ENCODE assay signal across 8 mouse cellular contexts in genomic region chr17:35002153-35002865, GRCm38 (mm10). TPM values are rescaled to one million over a fixed set of nuclear protein-coding genes. Genes with fewer than 3 reads are reported as not detected.
DNase-seq lines count a peak whose midpoint lies in the region; ATAC-seq lines count a peak whose summit lies in the region.

No protein-coding gene starts in this region.

- no peak for ATAC-seq in intestine, embryonic 14.5 days (replicated peaks; ENCODE audit: low FRiP score, low TSS enrichment, low read depth)

- 7% methylated on average over 12 of the region's 12 CpGs for WGBS in intestine, embryonic 14.5 days

- H3K4me3 ChIP-seq in intestine, embryonic 14.5 days (ENCODE audit: low read depth, low read length): peak overlapping the region; percentile 87

- H3K27ac ChIP-seq in intestine, embryonic 14.5 days (ENCODE audit: low read depth): peak overlapping the region; percentile 92; the same call in 1 of the 2 replicates

- H3K36me3 ChIP-seq in intestine, embryonic 14.5 days (ENCODE audit: control insufficient read depth, insufficient read depth, low read length): peaks cover 45% of the 10 kb centered on the region

- H3K4me2 ChIP-seq in intestine, embryonic 14.5 days (ENCODE audit: low read length): peak overlapping the region; percentile 90

- peak; percentile 40 for DNase-seq in cerebellum, adult 9-11 months
- no peak for DNase-seq in cerebellum, adult 18-20 months
- DNase-seq in thymus, postnatal 25 days: peak; percentile 26
- no peak for DNase-seq in thymus, postnatal 14 days
- DNase-seq in intestine, embryonic 14.5 days (ENCODE audit: low spot score): no peak
- DNase-seq in naive thymus-derived CD4-positive, alpha-beta T cell, adult 2 months (ENCODE audit: low read depth): peak; percentile 42
- no peak for DNase-seq in retina, postnatal 1 day
- DNase-seq in frontal cortex, postnatal 14 days (ENCODE audit: low spot score in 2 of 2): no peak

- no peaks in the 10 kb centered on the region for H3K27me3 ChIP-seq in intestine, embryonic 14.5 days (replicated peaks; ENCODE audit: control insufficient read depth, insufficient read depth, low read length)

- H3K9me3 ChIP-seq in intestine, embryonic 14.5 days (ENCODE audit: control insufficient read depth, low read length): no peaks in the 10 kb centered on the region

- H3K9ac ChIP-seq in intestine, embryonic 14.5 days (ENCODE audit: low read length): peak overlapping the region; percentile 92

- peaks cover 25% of the 10 kb centered on the region for H3K4me1 ChIP-seq in intestine, embryonic 14.5 days (replicated peaks; ENCODE audit: control insufficient read depth, insufficient read depth, low read length)

RNA-seq across cellular contexts. Expression of gene Vars, which starts 1.5 kb away (rescaled TPM):
- 119 and 133 TPM in 2 replicates for polyA plus RNA-seq in intestine, embryonic 14.5 days (2014; fragmentation: Nextera tagmentation; extraction: Ambion mirVana)

RNA-seq across cellular contexts. Expression of gene Vwa7, which starts 14.1 kb away (rescaled TPM):
- polyA plus RNA-seq in intestine, embryonic 14.5 days (2014; fragmentation: Nextera tagmentation; extraction: Ambion mirVana): 0.19 and 0.26 TPM in 2 replicates

RNA-seq across cellular contexts. Expression of gene Lsm2, which starts 20.6 kb away (rescaled TPM):
- 216 and 228 TPM in 2 replicates for polyA plus RNA-seq in intestine, embryonic 14.5 days (2014; fragmentation: Nextera tagmentation; extraction: Ambion mirVana)

RNA-seq across cellular contexts. Expression of gene Sapcd1, which starts 25.5 kb away (rescaled TPM):
- 20.7 and 21.5 TPM in 2 replicates for polyA plus RNA-seq in intestine, embryonic 14.5 days (2014; fragmentation: Nextera tagmentation; extraction: Ambion mirVana)

RNA-seq across cellular contexts. Expression of gene Hspa1l, which starts 29.8 kb away (rescaled TPM):
- polyA plus RNA-seq in intestine, embryonic 14.5 days (2014; fragmentation: Nextera tagmentation; extraction: Ambion mirVana): 0.53 and 1.2 TPM in 2 replicates

Comparison
In these comparisons a context has a peak if more than half of its experiments do, and no peak if none do; other contexts are left out.
1. DNase-seq: peak in cerebellum, adult 9-11 months (single experiment), thymus, postnatal 25 days (single experiment) and naive thymus-derived CD4-positive, alpha-beta T cell, adult 2 months (single experiment); none in cerebellum, adult 18-20 months (0 of 2), thymus, postnatal 14 days (single experiment), intestine, embryonic 14.5 days (single experiment), retina, postnatal 1 day (single experiment) and frontal cortex, postnatal 14 days (0 of 2).